Mouse (Mus musculus) bone marrow, adult 2 months (tissue): ENCODE data around the gene Cldnd2.

Experiments
- CTCF ChIP-seq: fragments of 200-500 bp; IDR thresholded peaks from 2 replicates; pipeline ENCODE4 v1.5.1; 2011; ENCODE audit warnings: low read length, control low read depth; ENCODE audit not compliant: control insufficient read depth, insufficient read depth
- POLR2A ChIP-seq: fragments of 200-500 bp; IDR thresholded peaks from 2 replicates; pipeline ENCODE4 v1.6.1; 2011; ENCODE audit warnings: low read depth, mild to moderate bottlenecking, control low read depth, low read length, borderline replicate concordance; ENCODE audit not compliant: control insufficient read depth

DNA sequence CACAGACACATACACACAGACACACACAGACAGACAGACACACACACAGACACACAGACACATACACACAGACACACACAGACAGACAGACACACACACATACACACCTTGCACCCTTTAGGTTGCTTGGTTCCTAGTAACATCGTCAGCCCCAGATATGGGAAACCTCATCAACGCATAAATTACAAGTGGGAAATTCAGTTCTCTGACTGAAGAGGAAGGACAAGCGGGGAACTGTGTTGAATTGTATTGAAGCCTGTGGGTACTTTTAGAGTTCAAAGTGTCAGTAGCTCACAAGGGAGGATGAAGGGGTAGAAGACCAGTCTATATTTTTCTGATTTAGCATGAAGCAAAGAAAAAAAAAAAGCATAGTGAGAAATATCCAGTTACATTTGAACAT is 33.0 kb upstream of the Cldnd2 start:
- TF ChIP-seq POLR2A (no peak), CTCF (no peak)
